Mouse (Mus musculus): ENCODE results near the gene Dpf1.

Gene Dpf1

GRCm38 (mm10) chr7:29303738-29304462, at the start of gene Dpf1:
Gene Dpf1 (plus strand): TSS chr7:29303951.
- peak; percentile 66 to 74 for DNase-seq (ENCODE audit: low spot score in 2 of 2)

GRCm38 (mm10) chr7:29255875-29256274, 47.9 kb upstream of the Dpf1 start:
- DNase-seq (ENCODE audit: low spot score in 2 of 2) = no peak

DNA sequence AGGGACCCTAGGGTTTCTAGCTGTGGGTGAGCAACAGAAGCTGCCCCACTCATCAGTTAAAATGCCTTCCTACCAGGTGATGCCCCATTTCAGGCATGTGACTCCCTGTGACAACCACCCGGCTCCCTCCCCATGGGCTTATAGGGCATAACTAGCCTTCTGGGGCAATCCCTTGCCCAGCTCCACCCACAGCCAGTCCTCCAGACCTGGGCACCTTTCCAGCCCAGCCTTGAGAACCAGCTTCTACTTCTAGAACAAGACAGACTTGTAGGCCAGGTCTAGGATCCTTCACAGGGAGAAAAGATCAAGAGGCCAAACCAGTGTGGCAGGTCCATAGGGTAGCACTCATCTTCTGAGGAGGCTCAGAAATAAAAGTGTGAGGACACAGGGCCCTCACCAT, 46.4 kb upstream of the Dpf1 start:
- DNase-seq (ENCODE audit: low spot score in 2 of 2) = peak in 1 of 2 experiments; percentile 55

- no peak for DNase-seq (ENCODE audit: low spot score in 2 of 2)
Measured at GRCm38 (mm10) chr7:29259781-29260730, 43.7 kb upstream of the Dpf1 start.

GRCm38 (mm10) chr7:29262151-29262550, 41.6 kb upstream of the Dpf1 start:
- DNase-seq (ENCODE audit: low spot score in 2 of 2) = no peak

GRCm38 (mm10) chr7:29263831-29264230, 39.9 kb upstream of the Dpf1 start:
- DNase-seq (ENCODE audit: low spot score in 2 of 2) = no peak

GRCm38 (mm10) chr7:29265636-29266035, 38.1 kb upstream of the Dpf1 start:
- no peak for DNase-seq (ENCODE audit: low spot score in 2 of 2)

DNA sequence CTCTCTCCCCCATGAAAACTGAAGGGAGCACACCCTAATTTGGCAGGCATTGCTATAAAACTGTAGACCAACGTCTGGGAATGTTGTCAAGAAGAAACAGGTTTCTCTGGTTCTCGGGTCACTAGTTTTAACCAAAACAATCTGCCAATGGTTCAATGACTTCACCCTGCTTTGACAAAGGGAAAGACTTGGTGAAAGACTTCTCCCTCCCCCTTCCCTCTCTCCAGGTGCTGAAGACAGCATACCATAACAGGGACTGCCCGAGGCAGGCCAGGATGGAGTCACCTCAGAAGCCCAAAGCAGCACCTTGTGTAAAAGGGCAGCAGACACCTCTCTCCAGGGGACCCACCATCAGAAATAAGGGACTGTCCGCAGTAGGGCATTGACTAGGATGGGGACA, 36.8 kb upstream of the Dpf1 start:
- DNase-seq (ENCODE audit: low spot score in 2 of 2) = no peak

DNA sequence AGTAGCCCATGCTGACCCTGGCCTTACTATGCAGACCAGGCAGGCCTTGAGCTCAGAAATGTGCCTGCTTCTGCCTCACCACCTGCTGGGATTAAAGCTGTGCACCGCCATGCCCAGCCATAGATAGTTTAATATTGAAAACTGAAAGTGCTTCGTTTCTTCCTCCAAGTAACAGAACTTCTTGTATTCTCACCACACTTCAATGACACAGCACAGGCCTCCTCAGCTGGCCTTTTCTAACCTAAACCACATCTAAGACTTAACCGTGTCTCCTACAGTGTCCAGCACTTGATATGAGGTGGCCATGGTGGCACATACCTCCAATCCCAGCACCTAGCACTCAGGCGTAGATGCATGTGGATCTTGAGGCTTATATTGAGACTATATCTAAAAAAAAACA, 33.3 kb upstream of the Dpf1 start:
- DNase-seq (ENCODE audit: low spot score in 2 of 2) = no peak

GRCm38 (mm10) chr7:29271687-29272465, 31.9 kb upstream of the Dpf1 start:
- DNase-seq (ENCODE audit: low spot score in 2 of 2) = no peak

- DNase-seq (ENCODE audit: low spot score in 2 of 2) = no peak
Measured at GRCm38 (mm10) chr7:29276715-29277114, 27.0 kb upstream of the Dpf1 start.

DNA sequence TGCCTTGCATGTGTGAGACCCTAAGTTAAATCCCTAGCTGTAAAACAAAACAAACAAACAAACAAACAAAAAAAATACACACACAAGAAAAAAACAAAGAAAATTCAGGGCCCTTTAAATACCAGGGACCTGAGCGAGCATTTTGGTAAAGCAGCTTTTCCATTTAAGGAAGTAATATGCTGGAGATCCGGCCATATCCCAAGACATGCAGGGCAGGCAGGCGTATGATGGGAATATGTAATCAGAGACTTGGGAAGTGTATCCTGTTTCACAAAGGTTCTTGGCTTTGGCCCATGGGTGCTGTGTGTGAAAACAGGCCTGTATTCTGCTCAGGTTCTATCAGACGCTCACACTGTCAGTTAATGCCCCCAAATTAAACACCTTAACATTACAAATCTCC, 26.2 kb upstream of the Dpf1 start:
- DNase-seq (ENCODE audit: low spot score in 2 of 2) = no peak

DNA sequence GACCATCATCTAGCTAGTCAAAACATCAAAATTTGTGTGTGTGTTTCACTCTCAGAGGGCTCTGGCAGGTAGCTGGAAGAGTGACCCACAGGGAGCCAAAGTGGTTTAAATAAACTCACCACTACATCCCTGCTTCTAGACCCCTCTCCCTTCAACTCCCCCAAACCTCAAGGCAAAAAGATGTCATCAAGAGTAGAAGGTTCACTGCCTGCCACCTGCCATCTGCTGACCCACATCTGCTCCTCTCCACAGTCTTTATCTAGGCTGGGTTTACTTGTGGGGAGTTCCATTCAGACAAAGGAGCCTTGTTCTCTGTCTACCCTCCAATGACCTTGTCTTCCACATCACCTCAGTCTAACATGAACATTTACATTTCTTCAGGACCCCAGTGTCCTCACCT, 24.5 kb upstream of the Dpf1 start:
- no peak for DNase-seq (ENCODE audit: low spot score in 2 of 2)

DNA sequence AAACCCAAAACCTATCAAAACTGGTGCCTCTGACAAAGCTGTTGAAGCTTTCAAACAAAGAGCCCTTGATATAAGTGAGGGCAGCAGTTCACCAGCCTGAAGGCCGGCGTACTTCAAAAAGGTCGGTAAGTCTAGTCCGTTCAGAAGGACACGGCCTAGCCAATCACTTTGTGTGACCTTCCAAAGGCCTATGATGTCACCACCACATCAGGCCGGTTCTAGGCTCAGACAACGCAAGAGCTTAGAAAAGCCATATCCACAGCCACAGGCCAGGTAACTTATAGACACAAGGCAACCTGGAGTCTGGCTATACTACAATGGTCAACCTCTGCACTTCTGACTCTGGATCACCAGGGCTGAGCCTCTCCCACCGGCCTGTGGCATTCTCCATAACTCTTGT, 23.8 kb upstream of the Dpf1 start:
- DNase-seq (ENCODE audit: low spot score in 2 of 2) = no peak

DNA sequence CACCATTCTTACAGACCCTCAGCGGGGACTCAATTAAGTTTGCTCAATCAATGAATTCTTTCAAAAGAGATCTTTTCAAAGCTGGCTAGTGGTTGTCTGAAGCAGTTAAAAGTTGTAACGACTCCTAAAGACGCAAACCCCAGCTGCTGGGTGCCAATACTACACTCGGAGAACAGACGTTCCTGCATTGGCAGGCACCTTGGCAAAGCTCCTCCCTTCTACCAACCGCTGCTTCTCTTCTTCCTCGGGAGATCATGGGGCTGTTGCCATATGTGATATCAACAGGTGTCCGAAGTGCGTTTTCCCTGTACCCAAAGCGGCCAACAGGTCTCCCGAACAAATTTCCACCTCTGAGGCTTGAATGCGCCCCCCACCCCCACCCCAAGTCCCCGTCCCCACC, 22.9 kb upstream of the Dpf1 start:
- no peak for DNase-seq (ENCODE audit: low spot score in 2 of 2)

- DNase-seq (ENCODE audit: low spot score in 2 of 2) = peak; percentile 54 to 81
Measured at GRCm38 (mm10) chr7:29281201-29282073, 22.3 kb upstream of the Dpf1 start, which contains the start of gene Spint2. Gene Spint2 (minus strand): TSS chr7:29281912.

DNA sequence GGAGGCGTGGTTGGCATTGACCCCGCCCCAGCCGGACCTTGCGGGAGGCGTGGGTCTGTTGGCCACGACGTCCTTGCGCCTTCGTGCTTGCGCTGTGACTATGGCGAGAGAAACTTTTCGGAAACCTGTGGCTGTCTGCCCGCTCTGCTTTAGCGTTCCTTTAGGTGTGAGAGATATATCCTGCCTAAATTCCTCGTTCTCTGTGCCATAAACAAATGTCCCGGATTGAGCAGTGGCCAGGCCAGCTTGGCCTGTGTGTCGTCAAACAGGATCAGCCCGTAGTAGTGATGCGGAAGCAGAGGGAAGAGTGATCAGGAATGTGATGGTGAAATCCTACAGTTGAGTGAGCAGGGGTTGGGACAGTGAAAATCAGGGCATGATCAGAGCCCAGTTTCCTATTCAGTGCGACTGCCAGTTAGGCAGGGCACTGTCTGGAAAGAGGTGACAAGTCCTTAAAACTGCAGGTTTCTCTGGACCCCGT, 21.6 kb upstream of the Dpf1 start:
- DNase-seq (ENCODE audit: low spot score in 2 of 2) = no peak

DNA sequence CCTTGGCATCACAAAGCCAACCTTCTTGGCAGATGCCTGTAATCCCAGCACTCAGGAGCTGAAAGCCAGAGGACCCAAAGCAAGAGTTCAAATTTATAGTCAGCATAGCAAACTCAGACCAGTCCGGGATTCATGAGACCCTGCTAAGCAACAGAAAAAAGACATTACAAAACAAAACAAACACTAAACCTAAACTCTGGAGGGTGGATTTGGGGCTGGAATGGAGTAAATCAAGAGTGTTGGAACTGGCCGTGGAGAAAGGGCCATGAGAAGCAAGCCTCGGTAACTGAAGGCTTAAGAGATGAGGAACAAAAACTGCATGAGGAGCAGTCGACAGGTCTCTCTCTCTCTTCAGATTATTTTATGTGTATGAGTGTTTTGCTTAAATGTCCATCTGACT, 19.9 kb upstream of the Dpf1 start:
- no peak for DNase-seq (ENCODE audit: low spot score in 2 of 2)

DNA sequence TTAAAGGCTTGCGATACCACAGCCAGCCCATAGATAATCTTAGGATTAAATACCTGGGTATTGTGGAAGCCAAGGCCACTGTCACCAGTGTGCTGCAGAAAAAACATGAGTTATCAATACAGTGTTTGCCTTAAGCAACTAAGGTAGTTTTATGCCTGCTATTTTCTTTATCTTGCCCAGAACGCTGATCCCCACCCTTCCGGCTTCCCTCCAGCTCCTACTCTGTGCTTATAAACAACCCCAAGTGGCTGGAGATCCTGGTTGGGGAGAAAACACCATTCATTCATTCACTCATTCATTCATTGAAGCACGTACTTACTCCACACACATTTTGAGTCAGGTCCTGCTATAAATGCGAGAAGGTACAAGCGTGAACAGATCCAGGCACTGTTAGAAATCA, 19.2 kb upstream of the Dpf1 start:
- no peak for DNase-seq (ENCODE audit: low spot score in 2 of 2)

DNA sequence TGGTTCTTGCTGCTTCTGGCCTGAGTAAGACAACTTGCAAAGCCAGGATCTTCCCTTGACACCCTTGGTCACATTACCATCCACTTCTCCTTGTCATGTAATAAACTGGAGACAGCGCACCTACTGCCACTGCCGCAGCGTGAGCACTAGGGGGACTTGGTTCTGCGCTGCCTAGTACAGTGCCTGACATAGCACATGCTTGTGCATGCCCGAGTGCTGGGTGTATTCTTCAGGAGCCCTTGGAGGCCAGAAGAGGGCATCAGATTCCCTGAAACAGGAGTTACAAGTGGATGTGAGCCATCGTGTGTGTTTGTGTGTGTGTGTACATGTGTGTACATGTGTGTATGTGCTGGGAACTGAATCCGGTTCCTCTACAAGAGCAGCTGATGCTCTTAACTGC, 16.3 kb upstream of the Dpf1 start:
- DNase-seq (ENCODE audit: low spot score in 2 of 2) = no peak

DNA sequence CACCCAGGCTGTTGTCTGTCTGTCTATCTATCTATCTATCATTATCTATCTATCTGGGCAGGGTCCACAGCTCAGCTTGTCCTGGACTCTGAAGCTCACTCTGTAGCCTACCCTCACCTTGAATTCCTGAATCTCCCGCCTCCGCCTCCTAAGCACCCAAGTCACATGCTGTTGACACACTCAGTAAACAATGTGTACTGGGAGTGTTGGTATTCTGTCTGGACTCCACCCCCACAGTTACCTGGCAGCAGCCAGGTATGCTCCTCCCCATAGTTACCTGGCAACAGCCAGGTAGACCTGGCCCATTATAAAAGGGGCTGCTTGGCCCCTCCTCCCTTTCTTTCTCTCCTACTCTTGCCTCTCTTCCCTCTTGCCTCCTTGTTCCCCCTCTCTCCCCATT, 15.7 kb upstream of the Dpf1 start:
- no peak for DNase-seq (ENCODE audit: low spot score in 2 of 2)
